In the genomic region with DNA sequence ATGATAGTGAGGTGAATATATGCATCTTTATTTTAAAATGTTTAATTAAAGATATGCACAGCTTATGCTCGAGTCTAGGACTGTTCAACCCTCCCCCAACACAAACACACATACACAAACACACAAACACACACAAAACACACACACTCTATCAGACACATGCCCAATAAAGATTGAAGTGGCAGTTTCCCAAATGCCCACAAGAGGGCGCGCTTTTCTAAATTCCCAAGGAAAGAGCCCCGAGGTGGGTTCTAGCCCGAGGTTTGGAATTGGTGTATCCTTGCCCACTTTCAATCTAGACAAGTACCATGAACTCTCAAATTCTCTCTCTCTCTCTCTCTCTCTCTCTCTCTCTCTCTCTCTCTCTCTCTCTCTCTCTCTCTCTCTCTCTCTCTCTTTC, we compare ENCODE assay signal across 8 mouse cellular contexts. TPM values are rescaled to one million over a fixed set of nuclear protein-coding genes. Genes with fewer than 3 reads are reported as not detected.
A peak's percentile ranks its signal among the peaks of the same experiment; 100 is the strongest.
DNase-seq lines count a peak whose midpoint lies in the region; ATAC-seq and TF ChIP-seq lines count a peak whose summit lies in the region.

No protein-coding gene starts in this region.

- H3K4me2 ChIP-seq in midbrain, embryonic 14.5 days (ENCODE audit: low read length) = no peak overlapping the region
- no peak overlapping the region for H3K4me2 ChIP-seq in midbrain, embryonic 16.5 days (ENCODE audit: low read length)
- H3K4me2 ChIP-seq in hindbrain, postnatal 0 days (ENCODE audit: low read depth, low read length) = no peak overlapping the region
- H3K4me2 ChIP-seq in limb, embryonic 11.5 days (ENCODE audit: low read depth, severe bottlenecking) = no peak overlapping the region

- WGBS in midbrain, embryonic 14.5 days = 2% methylated on average over 5 of the region's 5 CpGs
- WGBS in midbrain, embryonic 16.5 days = 3% methylated on average over 5 of the region's 5 CpGs
- 2% methylated on average over 5 of the region's 5 CpGs for WGBS in hindbrain, postnatal 0 days
- WGBS in limb, embryonic 11.5 days = 4% methylated on average over 5 of the region's 5 CpGs

- peaks cover 11% of the 10 kb centered on the region; the same call in 1 of the 2 replicates for H3K4me1 ChIP-seq in midbrain, embryonic 14.5 days (ENCODE audit: control insufficient read depth, insufficient read depth, low read length)
- peaks cover 16% of the 10 kb centered on the region; the same call in 1 of the 2 replicates for H3K4me1 ChIP-seq in midbrain, embryonic 16.5 days (ENCODE audit: control insufficient read depth, insufficient read depth, low read length)
- no peaks in the 10 kb centered on the region for H3K4me1 ChIP-seq in hindbrain, postnatal 0 days (ENCODE audit: insufficient read depth, low read length)
- H3K4me1 ChIP-seq in limb, embryonic 11.5 days (ENCODE audit: control insufficient read depth, insufficient read depth, low read length) = peaks cover 33% of the 10 kb centered on the region

- H3K27ac ChIP-seq in midbrain, embryonic 14.5 days (replicated peaks; ENCODE audit: low read depth, low read length) = no peak overlapping the region
- no peak overlapping the region for H3K27ac ChIP-seq in midbrain, embryonic 16.5 days (ENCODE audit: low read length)
- H3K27ac ChIP-seq in hindbrain, postnatal 0 days = no peak overlapping the region
- no peak overlapping the region for H3K27ac ChIP-seq in limb, embryonic 11.5 days (replicated peaks; ENCODE audit: low read depth, low read length)

- H3K9ac ChIP-seq in midbrain, embryonic 14.5 days (replicated peaks; ENCODE audit: low read length) = no peak overlapping the region
- no peak overlapping the region for H3K9ac ChIP-seq in midbrain, embryonic 16.5 days (ENCODE audit: low read depth, low read length)
- no peak overlapping the region for H3K9ac ChIP-seq in hindbrain, postnatal 0 days (replicated peaks; ENCODE audit: low read length)
- H3K9ac ChIP-seq in limb, embryonic 11.5 days (ENCODE audit: low read length) = no peak overlapping the region

- peak; percentile 80 for DNase-seq in midbrain, embryonic 14.5 days
- DNase-seq in ZHBTc4 (ENCODE audit: low read depth, low spot score) = peak; percentile 65
- peak; percentile 85 for DNase-seq in embryo, embryonic 11 days
- DNase-seq in hindbrain, postnatal 0 days (ENCODE audit: low spot score) = peak; percentile 67
- DNase-seq in limb, embryonic 11.5 days (ENCODE audit: low spot score) = peak; percentile 84
- DNase-seq in retina, postnatal 1 day = peak; percentile 78

- no peaks in the 10 kb centered on the region for H3K9me3 ChIP-seq in midbrain, embryonic 14.5 days (ENCODE audit: control insufficient read depth, low read length)
- H3K9me3 ChIP-seq in midbrain, embryonic 16.5 days (replicated peaks; ENCODE audit: control insufficient read depth, low read length, poor library complexity, severe bottlenecking) = no peaks in the 10 kb centered on the region
- H3K9me3 ChIP-seq in hindbrain, postnatal 0 days (ENCODE audit: low read length) = no peaks in the 10 kb centered on the region
- H3K9me3 ChIP-seq in limb, embryonic 11.5 days (ENCODE audit: control insufficient read depth, low read length) = no peaks in the 10 kb centered on the region

- ATAC-seq in midbrain, embryonic 14.5 days (ENCODE audit: low FRiP score, low TSS enrichment) = no peak
- ATAC-seq in midbrain, embryonic 16.5 days = no peak
- peak; percentile 63; the same call in 1 of the 2 replicates for ATAC-seq in hindbrain, postnatal 0 days
- no peak for ATAC-seq in limb, embryonic 11.5 days (ENCODE audit: insufficient number of reproducible peaks, low FRiP score, low TSS enrichment, low read depth)
- ATAC-seq in activated CD4-positive, CD25-positive, alpha-beta regulatory T cell, adult 4 months = no peak

- no peaks in the 10 kb centered on the region for H3K27me3 ChIP-seq in midbrain, embryonic 14.5 days (ENCODE audit: control insufficient read depth, insufficient read depth, low read length)
- H3K27me3 ChIP-seq in midbrain, embryonic 16.5 days (ENCODE audit: control insufficient read depth, insufficient read depth, low read depth, low read length) = no peaks in the 10 kb centered on the region
- H3K27me3 ChIP-seq in hindbrain, postnatal 0 days (ENCODE audit: insufficient read depth, low read length) = no peaks in the 10 kb centered on the region
- no peaks in the 10 kb centered on the region for H3K27me3 ChIP-seq in limb, embryonic 11.5 days (ENCODE audit: control insufficient read depth, insufficient read depth, low read length)

- peak; percentile 72 for TF ChIP-seq CTCF in hindbrain, postnatal 0 days (IDR thresholded peaks at IDR 0.05; ENCODE audit: low read depth)

- no peaks in the 10 kb centered on the region for H3K36me3 ChIP-seq in midbrain, embryonic 14.5 days (ENCODE audit: control insufficient read depth, insufficient read depth, low read length)
- H3K36me3 ChIP-seq in midbrain, embryonic 16.5 days (ENCODE audit: control insufficient read depth, insufficient read depth, low read length) = no peaks in the 10 kb centered on the region
- no peaks in the 10 kb centered on the region for H3K36me3 ChIP-seq in hindbrain, postnatal 0 days (ENCODE audit: insufficient read depth, low read length)
- no peaks in the 10 kb centered on the region for H3K36me3 ChIP-seq in limb, embryonic 11.5 days (ENCODE audit: control insufficient read depth, insufficient read depth, low read length)

- H3K4me3 ChIP-seq in midbrain, embryonic 14.5 days (replicated peaks; ENCODE audit: low read depth, low read length) = no peak overlapping the region
- no peak overlapping the region for H3K4me3 ChIP-seq in midbrain, embryonic 16.5 days (ENCODE audit: low read depth, low read length)
- H3K4me3 ChIP-seq in hindbrain, postnatal 0 days (ENCODE audit: low read length) = no peak overlapping the region
- no peak overlapping the region for H3K4me3 ChIP-seq in limb, embryonic 11.5 days (ENCODE audit: low read depth, low read length)

RNA-seq across cellular contexts. Expression of gene Igf1, which starts 3.7 kb away (rescaled TPM):
- polyA plus RNA-seq in midbrain, embryonic 14.5 days (2014; fragmentation: Nextera tagmentation; extraction: Ambion mirVana) = 9.7 and 10.4 TPM in 2 replicates
- polyA plus RNA-seq in midbrain, embryonic 16.5 days (2015; fragmentation: Nextera tagmentation; extraction: Ambion mirVana) = 8.4 and 11.4 TPM in 2 replicates
- 9.1 and 11.4 TPM in 2 replicates for total RNA-seq in hindbrain, postnatal 0 days (2014; rRNA removed)
- polyA plus RNA-seq in hindbrain, postnatal 0 days (2015; fragmentation: Nextera tagmentation; extraction: Ambion mirVana) = 13.1 and 14.6 TPM in 2 replicates
- 51.4 and 61.7 TPM in 2 replicates for polyA plus RNA-seq in limb, embryonic 11.5 days (2014; fragmentation: Nextera tagmentation; extraction: Ambion mirVana)
- under 1 TPM; 0.12 to 0.18 TPM for polyA plus RNA-seq in activated CD4-positive, CD25-positive, alpha-beta regulatory T cell, adult 4 months (2017; shearing (Covaris generic))
